Mouse (Mus musculus): ENCODE results near the gene Map4.

Map4 gene

GRCm38 (mm10) chr9:110019224-110019623 is 88.0 kb downstream of the Map4 start:
- DNase-seq = no peak

DNA sequence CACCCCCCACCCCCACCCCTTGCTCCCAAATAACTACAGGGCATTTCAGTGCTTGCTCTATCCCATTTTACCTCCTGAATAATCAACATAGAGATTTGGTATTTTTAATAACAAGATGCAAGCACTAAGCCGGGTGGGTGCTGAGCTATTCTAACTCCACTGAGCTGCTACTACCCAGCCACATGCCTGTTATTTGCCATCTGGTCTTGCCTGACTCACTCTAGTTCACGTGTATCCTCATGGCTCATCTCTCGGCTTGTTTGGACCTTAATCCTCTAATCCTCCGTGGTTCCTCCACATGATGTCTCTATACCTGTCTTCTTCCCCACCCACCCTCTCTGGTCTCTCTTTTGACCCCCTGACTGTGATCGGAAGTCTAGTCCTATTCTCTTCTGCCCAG is 89.1 kb downstream of the Map4 start:
- DNase-seq = no peak

DNA sequence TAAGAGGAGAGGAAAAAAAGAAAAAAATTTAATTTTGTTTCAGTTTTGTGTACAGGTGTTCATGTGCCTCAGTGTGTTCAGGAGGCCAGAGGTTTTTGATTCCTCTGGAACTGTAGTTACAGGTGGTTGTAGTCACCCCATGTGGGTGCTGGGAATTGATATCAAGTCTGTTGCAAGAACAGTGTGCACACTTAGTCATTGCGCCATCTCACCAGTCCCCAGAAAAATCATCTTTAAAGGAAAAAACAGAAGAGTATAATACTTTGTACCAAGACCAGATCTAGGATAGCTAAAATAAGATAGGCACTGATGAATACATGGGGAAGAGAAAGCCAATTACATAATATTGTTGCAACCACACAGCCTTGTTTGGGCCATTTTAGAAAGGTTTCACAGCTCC is 90.2 kb downstream of the Map4 start:
- no peak for DNase-seq

GRCm38 (mm10) chr9:110022151-110022550 is 90.9 kb downstream of the Map4 start:
- no peak for DNase-seq

DNA sequence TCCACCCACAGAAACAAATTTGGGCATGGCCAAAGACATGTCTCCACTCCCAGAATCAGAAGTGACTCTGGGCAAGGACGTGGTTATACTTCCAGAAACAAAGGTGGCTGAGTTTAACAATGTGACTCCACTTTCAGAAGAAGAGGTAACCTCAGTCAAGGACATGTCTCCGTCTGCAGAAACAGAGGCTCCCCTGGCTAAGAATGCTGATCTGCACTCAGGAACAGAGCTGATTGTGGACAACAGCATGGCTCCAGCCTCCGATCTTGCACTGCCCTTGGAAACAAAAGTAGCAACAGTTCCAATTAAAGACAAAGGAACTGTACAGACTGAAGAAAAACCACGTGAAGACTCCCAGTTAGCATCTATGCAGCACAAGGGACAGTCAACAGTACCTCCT is 103.8 kb downstream of the Map4 start:
- DNase-seq = no peak

GRCm38 (mm10) chr9:110037895-110038294 is 106.6 kb downstream of the Map4 start:
- no peak for DNase-seq

DNA sequence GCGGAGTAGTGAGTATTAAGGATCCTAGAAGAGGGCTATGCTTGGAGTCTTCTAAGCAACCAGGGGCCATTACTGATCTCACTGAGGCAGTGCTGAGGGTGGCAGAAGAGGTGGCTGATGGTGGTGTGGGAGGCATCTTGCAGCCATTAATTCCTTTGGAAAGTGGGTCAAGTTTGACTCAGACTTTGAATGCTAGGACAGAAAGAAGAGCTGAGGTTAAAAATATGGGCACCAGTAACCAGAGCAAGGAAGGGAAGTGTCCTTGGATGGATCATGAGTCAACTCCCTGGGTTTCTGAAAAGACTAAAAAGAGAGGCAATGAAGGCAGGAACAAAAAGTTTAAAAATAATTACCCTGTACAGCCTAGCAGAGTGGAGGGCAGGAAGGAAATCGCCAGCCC is 107.2 kb downstream of the Map4 start:
- DNase-seq = no peak

DNA sequence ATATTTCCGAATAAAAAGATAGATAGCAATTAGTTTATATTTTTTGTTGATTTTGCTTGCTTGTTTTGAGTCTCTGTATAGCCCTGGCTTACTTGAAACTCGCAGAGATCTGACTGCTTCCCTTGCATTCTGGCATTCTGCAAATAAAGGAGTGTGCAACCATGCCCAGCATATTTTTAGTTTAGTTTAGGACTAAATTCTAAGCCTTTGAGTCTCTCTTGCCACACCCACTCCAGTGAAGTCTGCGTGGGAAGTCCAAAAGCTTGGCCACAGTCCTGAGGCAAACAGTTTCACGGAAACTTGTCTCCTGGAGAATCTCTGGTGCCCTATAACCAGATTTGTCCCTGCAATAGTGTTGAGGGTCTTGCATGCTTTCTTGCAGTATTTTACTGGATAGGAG is 113.1 kb downstream of the Map4 start:
- DNase-seq = no peak

GRCm38 (mm10) chr9:110045763-110046377 is 114.6 kb downstream of the Map4 start:
- DNase-seq = no peak

DNA sequence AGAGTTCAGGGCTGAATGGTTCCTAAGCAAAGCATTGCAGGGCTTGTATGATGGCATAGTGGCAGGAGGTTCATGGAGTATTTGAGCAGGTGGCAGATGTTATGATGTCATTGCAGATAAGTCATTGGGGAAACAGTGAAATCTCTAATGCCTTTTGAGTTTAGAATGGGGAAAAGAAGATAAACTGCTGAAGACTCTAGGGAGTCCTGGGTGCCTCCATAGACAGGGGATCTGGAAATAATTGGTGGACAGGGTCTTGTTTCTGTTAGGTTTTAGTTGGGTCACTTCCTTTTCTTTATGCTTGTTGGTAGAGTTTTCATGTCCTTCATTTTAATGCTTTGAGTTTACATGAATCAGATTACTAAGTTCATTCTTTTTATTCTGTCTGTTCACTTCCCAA is 116.0 kb downstream of the Map4 start:
- DNase-seq = no peak

GRCm38 (mm10) chr9:110047857-110048256 is 116.6 kb downstream of the Map4 start:
- DNase-seq = no peak

DNA sequence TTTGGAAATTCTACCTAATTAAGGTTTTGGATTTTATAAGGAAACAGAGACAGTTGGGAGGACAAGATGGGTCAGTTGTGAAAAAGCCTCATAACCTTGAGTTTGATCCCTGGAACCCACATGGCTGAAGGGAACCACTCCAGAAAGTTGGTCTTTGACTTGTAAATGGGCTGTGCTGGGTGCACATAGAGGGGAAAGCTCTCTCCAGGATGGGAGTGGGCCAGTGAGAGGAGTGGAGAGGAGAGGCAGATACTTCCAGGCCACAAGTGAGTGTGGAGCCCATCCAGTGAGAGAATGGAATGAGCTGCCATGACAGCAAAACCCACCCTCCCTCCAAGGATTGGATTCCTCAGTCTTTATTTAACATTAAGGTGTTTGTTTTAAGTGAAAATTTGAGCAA is 119.9 kb downstream of the Map4 start:
- DNase-seq = no peak

- no peak for DNase-seq
Measured at GRCm38 (mm10) chr9:110051869-110052661, 120.8 kb downstream of the Map4 start.

DNA sequence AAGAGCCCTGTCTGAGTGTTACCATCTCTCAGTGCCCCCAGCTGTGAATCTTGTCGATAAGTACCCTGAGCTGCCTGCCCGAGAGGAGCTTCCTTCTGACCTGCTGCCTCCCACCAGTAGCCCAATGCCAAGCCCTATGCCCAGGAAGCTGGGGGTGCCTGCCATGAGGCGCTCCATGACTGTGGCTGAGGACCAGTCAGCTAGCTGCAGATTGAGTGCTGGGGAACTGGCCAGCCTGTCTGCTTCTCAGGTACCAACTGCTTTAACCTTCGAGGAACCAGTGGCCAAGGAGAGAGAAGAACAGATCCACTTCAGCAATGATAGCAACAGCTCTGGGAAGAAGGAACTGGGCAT is 121.7 kb downstream of the Map4 start:
- DNase-seq = no peak

- no peak for DNase-seq
Measured at GRCm38 (mm10) chr9:110053305-110054079, 122.2 kb downstream of the Map4 start.

- no peak for DNase-seq
Measured at GRCm38 (mm10) chr9:110054080-110054421, 122.8 kb downstream of the Map4 start.

- DNase-seq = no peak
Measured at GRCm38 (mm10) chr9:110054781-110055180, 123.5 kb downstream of the Map4 start.

GRCm38 (mm10) chr9:110057200-110057599 is 125.9 kb downstream of the Map4 start:
- DNase-seq = no peak

GRCm38 (mm10) chr9:110060761-110061160 is 129.5 kb downstream of the Map4 start:
- no peak for DNase-seq

DNA sequence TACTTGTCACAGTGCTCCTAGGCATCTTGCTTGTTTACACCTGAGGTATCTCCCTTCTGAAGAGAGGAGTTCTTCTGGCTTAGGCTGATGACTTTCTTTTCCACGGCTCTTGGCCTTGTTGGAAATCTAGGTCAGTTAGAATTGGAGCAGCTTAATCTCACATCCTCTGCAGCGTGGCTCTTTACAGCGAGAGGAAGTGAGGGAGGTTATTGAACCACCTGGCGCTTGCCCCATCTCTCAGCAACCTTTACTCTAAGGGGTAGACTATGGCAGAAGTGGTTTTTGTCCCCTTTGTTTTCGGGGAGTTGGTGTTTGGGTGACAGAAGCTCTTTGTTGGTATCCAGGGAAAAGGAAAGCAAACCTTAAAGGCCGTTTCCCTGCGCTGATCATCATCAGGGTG is 131.1 kb downstream of the Map4 start:
- DNase-seq = no peak

- no peak for DNase-seq
Measured at GRCm38 (mm10) chr9:110062861-110063260, 131.6 kb downstream of the Map4 start.

DNA sequence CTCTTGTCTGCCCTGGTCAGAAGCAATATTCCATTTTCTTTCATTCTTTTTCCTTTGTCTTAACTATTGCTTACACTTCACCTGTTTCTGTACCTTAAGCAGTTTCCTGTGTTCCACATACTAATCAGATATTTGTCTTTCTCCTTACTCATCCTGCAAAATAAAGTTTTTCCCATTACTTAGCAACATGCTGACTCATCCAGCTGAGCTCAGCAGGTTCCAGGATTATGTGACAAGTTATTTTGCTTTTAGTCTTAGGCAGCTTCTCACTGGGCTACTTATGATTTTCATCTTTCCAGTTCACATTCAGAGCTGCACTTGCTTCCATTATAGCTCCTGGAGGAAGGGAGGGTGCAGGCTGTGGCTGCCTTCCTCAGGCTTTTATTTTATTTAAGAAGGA is 133.4 kb downstream of the Map4 start:
- no peak for DNase-seq

DNA sequence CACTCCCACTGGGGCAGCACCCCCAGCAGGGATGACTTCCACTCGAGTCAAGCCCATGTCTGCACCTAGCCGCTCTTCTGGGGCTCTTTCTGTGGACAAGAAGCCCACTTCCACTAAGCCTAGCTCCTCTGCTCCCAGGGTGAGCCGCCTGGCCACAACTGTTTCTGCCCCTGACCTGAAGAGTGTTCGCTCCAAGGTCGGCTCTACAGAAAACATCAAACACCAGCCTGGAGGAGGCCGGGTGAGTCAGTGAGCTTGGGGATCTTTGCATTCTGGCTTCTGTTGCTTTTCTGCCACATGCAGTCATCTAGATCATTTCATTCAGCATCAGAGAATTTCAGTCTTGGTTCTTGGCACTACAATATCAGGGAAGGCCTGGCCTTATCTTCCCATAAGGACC is 137.5 kb downstream of the Map4 start:
- DNase-seq = no peak

GRCm38 (mm10) chr9:110070358-110070757 is 139.1 kb downstream of the Map4 start:
- peak; percentile 40 for DNase-seq
